Mouse (Mus musculus) lung, adult 2 months (tissue): ENCODE data around the gene Eea1.

Experiments used
- CTCF ChIP-seq: fragments of 200-500 bp; IDR thresholded peaks from 2 replicates; pipeline ENCODE4 v1.5.1; 2011; ENCODE audit warnings: mild to moderate bottlenecking, low read length, control low read depth; ENCODE audit not compliant: insufficient read depth
- POLR2A ChIP-seq: fragments of 200-500 bp; IDR thresholded peaks from 2 replicates; pipeline ENCODE4 v1.6.1; 2011; ENCODE audit warnings: low read depth, mild to moderate bottlenecking, control low read depth, low read length, borderline replicate concordance; ENCODE audit errors: extremely low read depth

- TF ChIP-seq POLR2A (no peak), CTCF (no peak)
These were observed 16.9 kb upstream of the Eea1 start for GRCm38 (mm10) chr10:95923263-95924217.
